ENCODE assay signal across 12 mouse cellular contexts in the genomic region with DNA sequence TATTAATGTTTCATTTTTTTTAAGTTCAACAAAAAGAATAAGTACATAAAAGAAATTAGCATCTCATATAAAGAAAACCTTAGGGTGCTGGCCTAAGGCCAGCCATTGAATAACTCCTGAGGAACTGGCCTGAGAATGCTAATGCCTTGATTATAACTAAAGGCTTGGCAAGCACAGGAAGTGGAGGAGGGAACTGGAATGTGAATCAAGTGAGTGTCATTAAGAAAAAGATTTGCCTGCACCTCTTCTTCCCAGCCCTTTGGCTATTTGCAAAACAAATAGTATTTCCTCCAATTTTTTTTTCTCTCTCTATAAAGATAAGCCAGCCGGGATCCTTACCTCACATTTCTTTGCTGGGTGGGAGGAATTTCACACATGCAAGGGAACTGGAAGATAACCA.
A peak's percentile ranks its signal among the peaks of the same experiment; 100 is the strongest.
DNase-seq lines count a peak whose midpoint lies in the region; ATAC-seq and TF ChIP-seq lines count a peak whose summit lies in the region.
"Had no signal": no experiment of that assay in that cellular context is flagged by ENCODE, and none has a peak within 500 bp of the region (broad histone marks: within the 10 kb centered on the region; RNA-seq: fewer than 3 reads in every experiment).

No protein-coding gene starts in this region.

- WGBS in forebrain, embryonic 14.5 days, result 5% methylated on average over 1 of the region's 1 CpGs
- 33% methylated on average over 1 of the region's 1 CpGs for WGBS in forebrain, embryonic 11.5 days
- 16% methylated on average over 1 of the region's 1 CpGs for whole genome bisulfite sequencing in intestine, postnatal 0 days
- WGBS in intestine, embryonic 15.5 days, result 14% methylated on average over 1 of the region's 1 CpGs
- WGBS in stomach, embryonic 15.5 days, result 18% methylated on average over 1 of the region's 1 CpGs
- 21% methylated on average over 1 of the region's 1 CpGs for WGBS in stomach, postnatal 0 days

- H3K27ac ChIP-seq in forebrain, embryonic 14.5 days (ENCODE audit: low read depth, low read length), result no peak overlapping the region
- H3K27ac ChIP-seq in forebrain, embryonic 11.5 days (ENCODE audit: low read depth, low read length), result no peak overlapping the region
- H3K27ac ChIP-seq in intestine, postnatal 0 days (ENCODE audit: low read depth, low read length), result peak overlapping the region; percentile 46; the same call in 1 of the 2 replicates
- no peak overlapping the region for H3K27ac ChIP-seq in intestine, embryonic 15.5 days
- 0 out of 2 replicates have a peak overlapping the region, but pooled peaks have one; percentile 18 for H3K27ac ChIP-seq in stomach, embryonic 15.5 days
- H3K27ac ChIP-seq in stomach, postnatal 0 days (replicated peaks), result no peak overlapping the region
- H3K27ac ChIP-seq: embryonic facial prominence, embryonic 12.5 days had no signal

- no peak overlapping the region for H3K9ac ChIP-seq in forebrain, embryonic 14.5 days (ENCODE audit: low read length)
- H3K9ac ChIP-seq in forebrain, embryonic 11.5 days (ENCODE audit: low read length), result no peak overlapping the region
- H3K9ac ChIP-seq in intestine, postnatal 0 days (ENCODE audit: low read depth, low read length), result no peak overlapping the region
- H3K9ac ChIP-seq in intestine, embryonic 15.5 days, result no peak overlapping the region
- H3K9ac ChIP-seq in stomach, embryonic 15.5 days, result no peak overlapping the region
- H3K9ac ChIP-seq in stomach, postnatal 0 days (ENCODE audit: low read length), result no peak overlapping the region
- H3K9ac ChIP-seq: embryonic facial prominence, embryonic 12.5 days; forebrain, embryonic 12.5 days had no signal

- no peak for TF ChIP-seq CTCF in intestine, postnatal 0 days (IDR thresholded peaks at IDR 0.05; ENCODE audit: low read depth)
- no peak for TF ChIP-seq CTCF in stomach, postnatal 0 days (IDR thresholded peaks at IDR 0.05; ENCODE audit: low read depth)

- H3K9me3 ChIP-seq in forebrain, embryonic 14.5 days (replicated peaks; ENCODE audit: control insufficient read depth, low read length), result no peaks in the 10 kb centered on the region
- no peaks in the 10 kb centered on the region for H3K9me3 ChIP-seq in forebrain, embryonic 11.5 days (ENCODE audit: control insufficient read depth, low read length)
- no peaks in the 10 kb centered on the region for H3K9me3 ChIP-seq in intestine, postnatal 0 days (ENCODE audit: control insufficient read depth)
- no peaks in the 10 kb centered on the region for H3K9me3 ChIP-seq in intestine, embryonic 15.5 days
- H3K9me3 ChIP-seq in stomach, embryonic 15.5 days, result no peaks in the 10 kb centered on the region
- no peaks in the 10 kb centered on the region for H3K9me3 ChIP-seq in stomach, postnatal 0 days (ENCODE audit: control insufficient read depth, low read length)
- H3K9me3 ChIP-seq: embryonic facial prominence, embryonic 12.5 days; forebrain, embryonic 12.5 days had no signal

- no peak for TF ChIP-seq EP300 in stomach, postnatal 0 days (optimal IDR thresholded peaks at IDR 0.05)

- peaks cover 20% of the 10 kb centered on the region for H3K4me1 ChIP-seq in forebrain, embryonic 14.5 days (ENCODE audit: control insufficient read depth, insufficient read depth, low read length)
- peaks cover 6% of the 10 kb centered on the region; the same call in 1 of the 2 replicates for H3K4me1 ChIP-seq in forebrain, embryonic 11.5 days (replicated peaks; ENCODE audit: control insufficient read depth, insufficient read depth, low read length)
- 0 out of 2 replicates have a peak, but pooled peaks cover 3% of the 10 kb centered on the region for H3K4me1 ChIP-seq in intestine, postnatal 0 days (replicated peaks; ENCODE audit: control insufficient read depth, insufficient read depth, low read length)
- H3K4me1 ChIP-seq in intestine, embryonic 15.5 days (replicated peaks), result no peaks in the 10 kb centered on the region
- H3K4me1 ChIP-seq in stomach, embryonic 15.5 days, result peaks cover 8% of the 10 kb centered on the region; the same call in 1 of the 2 replicates
- 0 out of 2 replicates have a peak, but pooled peaks cover 3% of the 10 kb centered on the region for H3K4me1 ChIP-seq in stomach, postnatal 0 days (replicated peaks; ENCODE audit: control insufficient read depth, insufficient read depth)

- H3K4me2 ChIP-seq in forebrain, embryonic 14.5 days (ENCODE audit: low read length), result no peak overlapping the region
- no peak overlapping the region for H3K4me2 ChIP-seq in forebrain, embryonic 11.5 days (ENCODE audit: low read depth, low read length, severe bottlenecking)
- no peak overlapping the region for H3K4me2 ChIP-seq in intestine, postnatal 0 days (replicated peaks; ENCODE audit: low read depth)
- no peak overlapping the region for H3K4me2 ChIP-seq in intestine, embryonic 15.5 days (replicated peaks)
- H3K4me2 ChIP-seq in stomach, embryonic 15.5 days, result no peak overlapping the region
- H3K4me2 ChIP-seq in stomach, postnatal 0 days (replicated peaks; ENCODE audit: low read depth), result no peak overlapping the region
- H3K4me2 ChIP-seq: embryonic facial prominence, embryonic 12.5 days; forebrain, embryonic 12.5 days had no signal

- H3K4me3 ChIP-seq in forebrain, embryonic 14.5 days (ENCODE audit: low read depth, low read length), result no peak overlapping the region
- H3K4me3 ChIP-seq in forebrain, embryonic 11.5 days (ENCODE audit: low read depth, low read length), result no peak overlapping the region
- H3K4me3 ChIP-seq in intestine, postnatal 0 days (ENCODE audit: low read depth, low read length), result no peak overlapping the region
- no peak overlapping the region for H3K4me3 ChIP-seq in intestine, embryonic 15.5 days (replicated peaks)
- no peak overlapping the region for H3K4me3 ChIP-seq in stomach, embryonic 15.5 days (replicated peaks)
- no peak overlapping the region for H3K4me3 ChIP-seq in stomach, postnatal 0 days (ENCODE audit: low read depth, low read length)
- H3K4me3 ChIP-seq: embryonic facial prominence, embryonic 12.5 days; forebrain, embryonic 12.5 days had no signal

- DNase-seq in forebrain, embryonic 14.5 days (ENCODE audit: low spot score), result peak; percentile 76
- no peak for DNase-seq in forebrain, embryonic 11.5 days (ENCODE audit: low spot score)
- DNase-seq in stomach, postnatal 0 days (ENCODE audit: low spot score), result no peak
- peak; percentile 50 for DNase-seq in lung, postnatal 36 days
- DNase-seq in thymus, adult 18-20 months, result no peak
- DNase-seq: adrenal gland, postnatal 25 days; right cerebral cortex, adult 18-20 months had no signal

- H3K27me3 ChIP-seq in forebrain, embryonic 14.5 days (replicated peaks; ENCODE audit: control insufficient read depth, insufficient read depth, low read length), result no peaks in the 10 kb centered on the region
- H3K27me3 ChIP-seq in forebrain, embryonic 11.5 days (ENCODE audit: control insufficient read depth, insufficient read depth, low read length), result no peaks in the 10 kb centered on the region
- no peaks in the 10 kb centered on the region for H3K27me3 ChIP-seq in intestine, postnatal 0 days (replicated peaks; ENCODE audit: control insufficient read depth, insufficient read depth, low read length)
- no peaks in the 10 kb centered on the region for H3K27me3 ChIP-seq in intestine, embryonic 15.5 days (replicated peaks)
- no peaks in the 10 kb centered on the region for H3K27me3 ChIP-seq in stomach, embryonic 15.5 days (replicated peaks)
- no peaks in the 10 kb centered on the region for H3K27me3 ChIP-seq in stomach, postnatal 0 days (ENCODE audit: control insufficient read depth, insufficient read depth, low read length)
- H3K27me3 ChIP-seq: embryonic facial prominence, embryonic 12.5 days; forebrain, embryonic 12.5 days had no signal

- no peak for ATAC-seq in forebrain, embryonic 14.5 days
- ATAC-seq in forebrain, embryonic 11.5 days (replicated peaks; ENCODE audit: low FRiP score), result no peak
- no peak for ATAC-seq in intestine, postnatal 0 days
- ATAC-seq in intestine, embryonic 15.5 days, result no peak
- ATAC-seq in stomach, embryonic 15.5 days (ENCODE audit: insufficient read depth, low FRiP score, low read depth), result no peak
- ATAC-seq in stomach, postnatal 0 days (ENCODE audit: low FRiP score, low TSS enrichment), result no peak

- no peaks in the 10 kb centered on the region for H3K36me3 ChIP-seq in forebrain, embryonic 14.5 days (ENCODE audit: control insufficient read depth, insufficient read depth, low read length)
- H3K36me3 ChIP-seq in forebrain, embryonic 11.5 days (ENCODE audit: control insufficient read depth, insufficient read depth, low read length), result no peaks in the 10 kb centered on the region; the same call in 1 of the 2 replicates
- no peaks in the 10 kb centered on the region for H3K36me3 ChIP-seq in intestine, postnatal 0 days (ENCODE audit: control insufficient read depth, insufficient read depth)
- no peaks in the 10 kb centered on the region for H3K36me3 ChIP-seq in intestine, embryonic 15.5 days
- H3K36me3 ChIP-seq in stomach, embryonic 15.5 days, result no peaks in the 10 kb centered on the region
- H3K36me3 ChIP-seq in stomach, postnatal 0 days (ENCODE audit: control insufficient read depth, insufficient read depth, low read length), result no peaks in the 10 kb centered on the region
- H3K36me3 ChIP-seq: embryonic facial prominence, embryonic 12.5 days; forebrain, embryonic 12.5 days had no signal

Comparison
In these comparisons a context has a peak if more than half of its experiments do, and no peak if none do; other contexts are left out.
1. DNase-seq: peak in forebrain, embryonic 14.5 days (single experiment) and lung, postnatal 36 days (single experiment); none in forebrain, embryonic 11.5 days (single experiment), stomach, postnatal 0 days (single experiment) and thymus, adult 18-20 months (0 of 2).
2. H3K27ac ChIP-seq: peak in intestine, postnatal 0 days (single experiment) and stomach, embryonic 15.5 days (single experiment); none in forebrain, embryonic 14.5 days (single experiment), forebrain, embryonic 11.5 days (single experiment), intestine, embryonic 15.5 days (single experiment) and stomach, postnatal 0 days (single experiment).